Mouse (Mus musculus) midbrain, embryonic 14.5 days (tissue): ENCODE data around the gene Neo1. TPM values are rescaled to one million over a fixed set of nuclear protein-coding genes. Genes with fewer than 3 reads are reported as not detected.
"Not testable (repeated sequence)": the region's sequence is repeated elsewhere in the genome, so short reads cannot be mapped to it uniquely, and the experiment has no call there.

Experiments
- ATAC-seq: fragments of 200-750 bp; cut with Nextera tagmentation; 2 replicates; pipeline ENCODE4 v1.8.0; 2017; ENCODE audit warnings: moderate number of reproducible peaks, moderate library complexity; ENCODE audit not compliant: low FRiP score, low TSS enrichment
- DNase-seq: peaks from one replicate; pipeline ENCODE4 v3.0.0-alpha.2; 2015
- H3K27ac ChIP-seq: fragments of 300-500 bp; sonication (generic); replicated peaks from 2 replicates; pipeline ENCODE4 v1.5.1; 2014; ENCODE audit warnings: mild to moderate bottlenecking, low read depth, low read length, moderate library complexity
- H3K27me3 ChIP-seq: fragments of 300-500 bp; sonication (generic); 2 replicates; pipeline ENCODE4 v1.6.1; 2014; ENCODE audit warnings: low read length, control low read depth, mixed read lengths; ENCODE audit not compliant: control insufficient read depth, insufficient read depth
- H3K36me3 ChIP-seq: fragments of 300-500 bp; sonication (generic); 2 replicates; pipeline ENCODE4 v1.6.1; 2014; ENCODE audit warnings: low read length, control low read depth; ENCODE audit not compliant: control insufficient read depth, insufficient read depth
- H3K4me1 ChIP-seq: fragments of 300-500 bp; sonication (generic); 2 replicates; pipeline ENCODE4 v1.6.1; 2014; ENCODE audit warnings: mild to moderate bottlenecking, antibody characterized with exemption, low read length, control low read depth; ENCODE audit not compliant: control insufficient read depth, insufficient read depth
- H3K4me2 ChIP-seq: fragments of 300-500 bp; sonication (generic); 2 replicates; pipeline ENCODE4 v1.6.1; 2014; ENCODE audit warnings: mild to moderate bottlenecking, low read length, moderate library complexity
- H3K4me3 ChIP-seq: fragments of 300-500 bp; sonication (generic); replicated peaks from 2 replicates; pipeline ENCODE4 v1.5.1; 2014; ENCODE audit warnings: low read depth, low read length
- H3K9ac ChIP-seq: fragments of 300-500 bp; sonication (generic); replicated peaks from 2 replicates; pipeline ENCODE4 v1.6.1; 2014; ENCODE audit warnings: mild to moderate bottlenecking, low read length, moderate library complexity
- H3K9me3 ChIP-seq: fragments of 300-500 bp; sonication (generic); 2 replicates; pipeline ENCODE4 v1.6.1; 2016; ENCODE audit warnings: low read length, control low read depth, mixed read lengths; ENCODE audit not compliant: control insufficient read depth
- WGBS: fragments of 180-500 bp; shearing (Covaris S2); extraction: QIAGEN DNeasy Blood & Tissue Kit; methylation state at CpG from one replicate; pipeline ENCODE4 v1.1.7; 2014; 5-methylcytosine and 5-hydroxymethylcytosine counted together
- polyA plus RNA-seq: library from polyadenylated mRNA; unstranded; fragments of >200 nt; fragmentation: Nextera tagmentation; extraction: Ambion mirVana; gene quantifications from 2 replicates; pipeline ENCODE4 v1.2.1, GENCODE M21; 2014

Gene Neo1
- polyA plus RNA-seq, 1 experiment from 2014 or later: 59.7 TPM

GRCm38 (mm10) chr9:58945910-58946309, 90.3 kb downstream of the Neo1 start:
- DNase-seq, H3K4me2 ChIP-seq, H3K9me3 ChIP-seq, H3K27me3 ChIP-seq, H3K4me3 ChIP-seq, H3K36me3 ChIP-seq, H3K9ac ChIP-seq, H3K4me1 ChIP-seq, ATAC-seq, H3K27ac ChIP-seq: not testable (repeated sequence)
- 100% methylated on average over 1 of the region's 1 CpGs for WGBS

GRCm38 (mm10) chr9:58934776-58935175, 101.5 kb downstream of the Neo1 start:
- H3K27me3 ChIP-seq: no peaks in the 10 kb centered on the region
- H3K27ac ChIP-seq: no peak overlapping the region
- H3K4me1 ChIP-seq: no peaks in the 10 kb centered on the region
- 91% methylated on average over 2 of the region's 2 CpGs for WGBS
- ATAC-seq: no peak
- no peak overlapping the region for H3K4me3 ChIP-seq
- no peak overlapping the region for H3K9ac ChIP-seq
- peaks cover 11% of the 10 kb centered on the region; the same call in 1 of the 2 replicates for H3K36me3 ChIP-seq
- no peak for DNase-seq
- no peak overlapping the region for H3K4me2 ChIP-seq
- no peaks in the 10 kb centered on the region for H3K9me3 ChIP-seq

DNA sequence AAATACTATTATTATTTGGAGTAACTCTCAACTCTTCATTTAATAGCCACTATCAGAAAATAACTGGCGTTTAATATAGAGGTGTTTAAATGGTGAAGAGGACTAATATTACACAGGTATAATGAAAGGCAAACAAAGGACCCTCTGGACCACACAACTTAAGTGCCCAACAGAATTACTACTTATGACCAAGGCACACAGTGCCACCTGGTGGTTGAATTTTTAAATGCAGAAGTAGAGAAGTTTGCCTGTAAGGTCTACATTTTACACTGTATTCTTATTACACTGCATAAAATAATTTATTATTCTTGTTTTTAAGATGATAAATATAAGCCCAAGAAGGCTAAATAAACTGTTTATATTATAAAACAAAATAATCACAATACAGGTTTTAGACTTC, 108.1 kb downstream of the Neo1 start:
- H3K9ac ChIP-seq: no peak overlapping the region
- ATAC-seq (no peak), DNase-seq (peak; percentile 89)
- no peak overlapping the region for H3K27ac ChIP-seq
- H3K4me1 ChIP-seq: no peaks in the 10 kb centered on the region
- H3K4me3 ChIP-seq: no peak overlapping the region
- peaks cover 19% of the 10 kb centered on the region; the same call in 1 of the 2 replicates for H3K36me3 ChIP-seq
- no peak overlapping the region for H3K4me2 ChIP-seq
- no peaks in the 10 kb centered on the region for H3K9me3 ChIP-seq
- H3K27me3 ChIP-seq: no peaks in the 10 kb centered on the region
- WGBS: 39% methylated on average over 1 of the region's 1 CpGs

DNA sequence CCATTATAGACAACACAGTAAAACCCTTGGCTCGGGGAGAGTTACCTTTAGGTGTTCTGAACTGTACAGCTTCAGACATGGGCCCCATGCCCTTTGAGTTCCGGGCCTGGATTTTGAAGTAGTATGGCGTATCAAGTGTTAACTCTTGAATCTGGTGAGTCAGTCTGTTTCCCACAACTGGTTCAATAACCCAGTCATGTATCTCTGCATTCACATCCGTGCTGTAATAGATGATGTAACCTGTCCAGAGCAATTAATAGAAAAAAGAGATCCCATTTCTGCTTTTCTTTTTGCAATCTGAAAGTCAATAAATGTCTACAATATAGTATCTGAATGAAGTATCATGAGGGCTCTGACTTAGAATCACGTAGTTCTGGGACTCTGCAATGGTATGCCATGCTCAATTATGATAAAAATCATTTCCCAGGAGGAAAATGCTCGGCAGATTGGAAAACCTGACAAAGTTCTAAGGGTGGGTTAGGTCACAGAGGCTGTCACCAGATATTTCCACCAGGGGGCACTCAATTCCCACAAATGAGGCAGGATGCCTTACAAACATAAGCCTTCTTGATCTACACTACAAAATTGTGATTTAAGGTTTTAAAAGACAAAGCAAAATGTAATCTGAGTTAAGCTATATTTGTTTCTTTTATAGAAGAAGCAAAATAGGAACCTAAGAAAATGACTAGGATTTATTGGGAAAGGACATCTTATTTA, 133.2 kb downstream of the Neo1 start:
- Histone ChIP-seq H3K4me3 (no peak overlapping the region), H3K4me2 (no peak overlapping the region), H3K4me1 (no peaks in the 10 kb centered on the region), H3K9ac (no peak overlapping the region), H3K9me3 (no peaks in the 10 kb centered on the region), H3K27me3 (no peaks in the 10 kb centered on the region), H3K27ac (no peak overlapping the region), H3K36me3 (peaks cover 50% of the 10 kb centered on the region)
- 68% methylated on average over 6 of the region's 6 CpGs for WGBS
- ATAC-seq: no peak
- peak; percentile 88 for DNase-seq

DNA sequence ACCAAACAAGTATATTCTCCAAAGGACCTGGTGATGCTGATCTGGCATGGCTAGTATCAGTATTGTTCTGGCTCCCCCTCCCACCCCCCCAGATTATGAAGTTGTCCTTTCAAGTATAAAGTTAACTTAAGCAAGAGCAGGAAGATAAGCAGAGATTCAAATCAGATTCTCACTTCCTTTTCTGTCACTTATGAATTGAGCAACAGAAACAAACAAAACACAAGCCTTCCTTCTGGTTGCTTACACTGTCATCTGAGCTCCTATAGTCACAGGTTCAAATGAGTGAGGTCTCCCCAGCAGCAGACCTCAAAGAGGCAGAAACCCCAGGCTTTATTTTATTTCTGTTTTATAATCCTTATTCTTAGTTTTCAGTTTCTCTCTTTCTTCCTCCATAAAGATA, 136.6 kb downstream of the Neo1 start:
- Histone ChIP-seq H3K27ac (no peak overlapping the region), H3K4me1 (no peaks in the 10 kb centered on the region), H3K27me3 (no peaks in the 10 kb centered on the region), H3K9me3 (no peaks in the 10 kb centered on the region), H3K36me3 (peaks cover 34% of the 10 kb centered on the region), H3K4me3 (no peak overlapping the region), H3K9ac (no peak overlapping the region), H3K4me2 (no peak overlapping the region)
- ATAC-seq (no peak), DNase-seq (no peak)

DNA sequence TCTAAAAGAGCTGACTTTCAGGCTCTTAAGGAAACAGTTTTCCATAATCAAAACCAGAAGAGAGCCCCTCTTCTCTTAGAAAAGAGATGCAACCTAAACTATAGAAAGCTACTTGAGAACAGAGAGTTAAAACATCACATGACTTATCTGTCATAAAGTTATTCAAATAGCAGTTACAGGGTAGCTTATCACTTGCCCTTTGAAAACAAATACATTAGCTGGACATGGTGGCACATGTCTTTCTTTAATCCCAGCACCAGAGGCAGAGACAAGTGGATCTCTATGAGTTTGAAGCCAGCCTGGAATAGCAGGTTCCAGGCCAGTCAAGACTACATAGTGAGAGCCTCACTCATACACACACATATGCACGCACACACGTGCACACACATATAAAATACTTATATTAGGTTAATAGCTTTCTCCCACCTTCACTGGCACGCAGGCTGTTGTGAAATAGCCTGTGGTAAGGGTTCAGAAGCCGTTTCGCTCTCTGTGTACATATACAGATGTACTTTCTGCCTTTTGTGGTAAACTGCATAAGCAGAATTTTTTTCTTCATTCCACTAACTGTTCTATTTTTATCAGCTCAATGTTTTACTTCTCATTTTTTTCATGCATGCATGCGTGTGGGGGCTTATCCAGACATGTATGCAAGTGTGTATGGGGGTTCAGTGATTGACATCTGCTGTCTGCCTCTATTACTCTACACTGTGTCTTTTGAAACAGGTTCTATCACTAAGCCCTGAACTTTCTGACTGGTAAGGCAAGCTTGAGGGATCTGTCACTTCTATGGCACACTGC, 144.2 kb downstream of the Neo1 start:
- Histone ChIP-seq H3K9ac (no peak overlapping the region), H3K27ac (no peak overlapping the region), H3K4me2 (no peak overlapping the region), H3K4me3 (no peak overlapping the region), H3K27me3 (no peaks in the 10 kb centered on the region), H3K36me3 (peaks cover 56% of the 10 kb centered on the region), H3K4me1 (no peaks in the 10 kb centered on the region), H3K9me3 (no peaks in the 10 kb centered on the region)
- DNase-seq (no peak), ATAC-seq (no peak)
- WGBS: 97% methylated on average over 6 of the region's 6 CpGs

DNA sequence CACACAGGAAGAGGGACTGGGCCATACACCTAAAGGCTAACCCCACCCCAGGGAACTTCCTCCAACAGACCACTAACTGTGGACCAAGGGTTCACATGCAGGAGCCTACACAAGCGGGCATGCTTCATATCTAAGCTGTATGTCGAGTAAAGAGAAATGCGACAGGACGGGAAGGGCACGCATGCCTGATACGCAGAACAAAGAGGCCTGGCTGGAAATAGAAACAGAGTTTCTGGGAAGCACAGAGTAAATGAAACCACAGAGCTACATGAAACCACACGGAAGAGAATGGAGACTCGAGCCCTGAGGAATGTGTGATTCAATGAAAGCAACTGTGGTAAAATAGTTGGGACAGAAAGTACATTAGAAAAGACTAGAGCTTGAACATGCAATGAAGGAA, 145.3 kb downstream of the Neo1 start:
- no peak for ATAC-seq
- Histone ChIP-seq H3K36me3 (peaks cover 60% of the 10 kb centered on the region), H3K27me3 (no peaks in the 10 kb centered on the region)

DNA sequence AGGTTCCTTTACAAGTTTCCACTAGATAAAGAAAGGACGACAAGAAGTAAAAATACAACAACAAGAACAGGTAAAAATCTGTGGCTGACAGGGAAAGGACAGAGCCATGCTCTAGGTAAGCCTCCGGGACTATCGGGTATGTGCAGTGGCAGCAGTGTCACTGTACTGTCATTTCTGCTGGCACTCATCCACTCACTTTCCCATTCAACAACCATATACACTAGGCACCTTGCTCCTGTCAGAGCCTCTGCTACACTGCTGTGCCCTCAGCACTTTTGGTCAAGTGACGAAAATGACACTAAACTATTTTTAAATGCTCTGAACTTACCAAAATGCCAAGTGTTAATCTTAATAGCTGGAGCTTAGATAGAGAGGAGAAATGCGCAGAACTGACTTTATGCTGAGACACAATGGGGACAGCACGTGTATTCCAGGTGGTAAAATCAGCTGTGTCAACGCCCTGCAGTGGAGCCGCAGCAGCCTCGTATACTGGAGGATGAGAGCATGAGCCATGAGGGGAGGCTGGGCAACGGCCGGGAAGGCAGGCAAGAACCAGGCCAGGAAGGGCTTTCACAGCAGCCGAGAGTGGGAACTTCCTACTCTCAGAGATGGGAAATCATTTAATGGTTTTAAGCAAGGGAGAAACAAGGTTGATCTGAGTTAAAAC, 146.3 kb downstream of the Neo1 start:
- no peak for ATAC-seq

More for the DNA sequence above, 145.3 kb downstream of the Neo1 start:
- Histone ChIP-seq H3K9ac (no peak overlapping the region), H3K4me3 (no peak overlapping the region), H3K4me1 (no peaks in the 10 kb centered on the region), H3K4me2 (no peak overlapping the region), H3K27ac (no peak overlapping the region), H3K9me3 (no peaks in the 10 kb centered on the region)
- DNase-seq: no peak
- 92% methylated on average over 8 of the region's 8 CpGs for WGBS

More for the DNA sequence above, 146.3 kb downstream of the Neo1 start:
- Histone ChIP-seq H3K9ac (no peak overlapping the region), H3K4me1 (no peaks in the 10 kb centered on the region), H3K36me3 (peaks cover 66% of the 10 kb centered on the region), H3K27me3 (no peaks in the 10 kb centered on the region), H3K9me3 (no peaks in the 10 kb centered on the region), H3K4me2 (no peak overlapping the region), H3K4me3 (no peak overlapping the region), H3K27ac (no peak overlapping the region)
- WGBS: 91% methylated on average over 12 of the region's 12 CpGs
- no peak for DNase-seq
